Mouse (Mus musculus) CH12.LX (cell line): ENCODE measurements around the gene Lif. TPM values are rescaled to one million over a fixed set of nuclear protein-coding genes. Genes with fewer than 3 reads are reported as not detected.

Experiments used
- DNase-seq: peaks from one replicate; pipeline ENCODE4 v3.0.0-alpha.2; 2013; ENCODE audit errors: extremely low read depth
- H3K27ac ChIP-seq: 2 replicates; pipeline ENCODE4 v1.5.1; 2012; ENCODE audit warnings: low read depth, mild to moderate bottlenecking, control low read depth, moderate library complexity; ENCODE audit not compliant: insufficient read depth
- H3K27me3 ChIP-seq: replicated peaks from 2 replicates; pipeline ENCODE3; 2012; ENCODE audit warnings: inconsistent platforms
- H3K36me3 ChIP-seq, 2 experiments: replicated peaks in 1 of 2; 2 replicates each; pipeline versions ENCODE3 to v1.6.1; 2012; ENCODE audit warnings: inconsistent platforms in 1 of 2, low read length in 1 of 2, mild to moderate bottlenecking in 1 of 2, mixed read lengths in 1 of 2, moderate library complexity in 1 of 2; ENCODE audit not compliant: control insufficient read depth in 1 of 2, insufficient read depth in 1 of 2
- H3K4me1 ChIP-seq, 2 experiments: 2 replicates each; pipeline ENCODE4 v1.6.1; 2012; ENCODE audit warnings: inconsistent platforms in 1 of 2, moderate library complexity in 1 of 2; ENCODE audit not compliant: insufficient read depth in 2 of 2, control insufficient read depth in 1 of 2
- H3K4me2 ChIP-seq: 2 replicates; pipeline ENCODE4 v1.6.1; 2012; ENCODE audit warnings: low read depth, mild to moderate bottlenecking, control low read depth; ENCODE audit not compliant: poor library complexity, insufficient read depth, severe bottlenecking
- H3K4me3 ChIP-seq, 3 experiments: fragments of 150-350 bp in 1 of 3; sonication (generic) in 1 of 3; replicated peaks in 1 of 3; 2 replicates each; pipeline versions ENCODE3 to v1.5.1; 2011 to 2012; ENCODE audit warnings: low read depth in 2 of 3, low read length in 2 of 3, mild to moderate bottlenecking in 2 of 3, moderate library complexity in 2 of 3, control low read depth in 1 of 3, improper control_type of control experiment in 1 of 3, inconsistent platforms in 1 of 3, mixed read lengths in 1 of 3; ENCODE audit not compliant: poor library complexity in 1 of 3
- H3K79me2 ChIP-seq: replicated peaks from 2 replicates; pipeline ENCODE4 v1.6.1; 2012; ENCODE audit warnings: mild to moderate bottlenecking, moderate library complexity; ENCODE audit not compliant: control insufficient read depth, poor library complexity, insufficient read depth, severe bottlenecking; ENCODE audit errors: extremely low read depth
- H3K9ac ChIP-seq: 2 replicates; pipeline ENCODE4 v1.6.1; 2012; ENCODE audit warnings: low read depth, mild to moderate bottlenecking, control low read depth, moderate library complexity; ENCODE audit not compliant: insufficient read depth
- H3K9me3 ChIP-seq: replicated peaks from 2 replicates; pipeline ENCODE3; 2012; ENCODE audit warnings: low read length, inconsistent platforms, mixed read lengths
- BHLHE40 ChIP-seq: IDR thresholded peaks from 2 replicates; pipeline ENCODE4 v1.6.1; 2011; ENCODE audit warnings: mild to moderate bottlenecking, low read depth, low read length, improper control_type of control experiment
- CHD2 ChIP-seq: IDR thresholded peaks from 2 replicates; pipeline ENCODE4 v1.6.1; 2011; ENCODE audit warnings: low read length, improper control_type of control experiment
- E2F4 ChIP-seq: IDR thresholded peaks from 2 replicates; pipeline ENCODE4 v1.6.1; 2011; ENCODE audit warnings: low read depth, low read length, improper control_type of control experiment; ENCODE audit not compliant: insufficient replicate concordance
- EP300 ChIP-seq: IDR thresholded peaks from 2 replicates; pipeline ENCODE4 v1.6.1; 2011; ENCODE audit warnings: low read length, improper control_type of control experiment
- ETS1 ChIP-seq: conservative IDR thresholded peaks from 2 replicates; pipeline ENCODE4 v1.6.1; 2012; ENCODE audit warnings: low read depth, mild to moderate bottlenecking, inconsistent platforms, low read length, improper control_type of control experiment, moderate library complexity
- GABPA ChIP-seq: IDR thresholded peaks from 2 replicates; pipeline ENCODE4 v1.6.1; 2012; ENCODE audit warnings: low read depth, low read length, improper control_type of control experiment, inconsistent platforms; ENCODE audit not compliant: insufficient replicate concordance
- HCFC1 ChIP-seq: IDR thresholded peaks from 2 replicates; pipeline ENCODE4 v1.6.1; 2012; ENCODE audit warnings: low read depth, mild to moderate bottlenecking, inconsistent platforms, low read length, improper control_type of control experiment
- JUN ChIP-seq: IDR thresholded peaks from 2 replicates; pipeline ENCODE4 v1.6.1; 2011; ENCODE audit warnings: low read depth, mild to moderate bottlenecking, low read length, improper control_type of control experiment, moderate library complexity; ENCODE audit not compliant: insufficient read depth
- MAX ChIP-seq: IDR thresholded peaks from 2 replicates; pipeline ENCODE4 v1.6.1; 2011; ENCODE audit warnings: low read length, improper control_type of control experiment
- MAZ ChIP-seq: IDR thresholded peaks from 2 replicates; pipeline ENCODE4 v1.6.1; 2012; ENCODE audit warnings: low read depth, mild to moderate bottlenecking, inconsistent platforms, low read length, improper control_type of control experiment, moderate library complexity
- MEF2A ChIP-seq: IDR thresholded peaks from 2 replicates; pipeline ENCODE4 v1.6.1; 2014; ENCODE audit warnings: low read depth, mild to moderate bottlenecking, inconsistent platforms, low read length, improper control_type of control experiment, borderline replicate concordance
- PAX5 ChIP-seq: IDR thresholded peaks from 2 replicates; pipeline ENCODE4 v1.6.1; 2012; ENCODE audit warnings: low read length, inconsistent platforms, mixed read lengths
- POLR2A ChIP-seq: IDR thresholded peaks from 2 replicates; pipeline ENCODE4 v1.6.1; 2011; ENCODE audit warnings: low read depth, mild to moderate bottlenecking, improper control_type of control experiment, low read length
- POLR2AphosphoS2 ChIP-seq: IDR thresholded peaks from 2 replicates; pipeline ENCODE4 v1.6.1; 2011; ENCODE audit warnings: low read depth, low read length, improper control_type of control experiment
- RAD21 ChIP-seq: IDR thresholded peaks from 2 replicates; pipeline ENCODE4 v1.6.1; 2011; ENCODE audit warnings: low read depth, mild to moderate bottlenecking, low read length, improper control_type of control experiment, moderate library complexity
- RCOR1 ChIP-seq: conservative IDR thresholded peaks from 2 replicates; pipeline ENCODE4 v1.6.1; 2012; ENCODE audit warnings: low read depth, mild to moderate bottlenecking, inconsistent platforms, low read length, improper control_type of control experiment
- SMC3 ChIP-seq: IDR thresholded peaks from 2 replicates; pipeline ENCODE4 v1.6.1; 2011; ENCODE audit warnings: low read depth, low read length, improper control_type of control experiment
- UBTF ChIP-seq: IDR thresholded peaks from 2 replicates; pipeline ENCODE4 v1.6.1; 2012; ENCODE audit warnings: low read depth, mild to moderate bottlenecking, inconsistent platforms, low read length, improper control_type of control experiment, moderate library complexity
- USF1 ChIP-seq: IDR thresholded peaks from 2 replicates; pipeline ENCODE4 v1.6.1; 2014; ENCODE audit warnings: low read depth, mild to moderate bottlenecking, inconsistent platforms, low read length, improper control_type of control experiment
- ZC3H11A ChIP-seq: IDR thresholded peaks from 2 replicates; pipeline ENCODE4 v1.6.1; 2012; ENCODE audit warnings: low read depth, mild to moderate bottlenecking, inconsistent platforms, low read length, improper control_type of control experiment
- ZKSCAN1 ChIP-seq: IDR thresholded peaks from 2 replicates; pipeline ENCODE4 v1.6.1; 2012; ENCODE audit warnings: low read depth, inconsistent platforms, low read length, improper control_type of control experiment, borderline replicate concordance
- ZNF384 ChIP-seq: IDR thresholded peaks from 2 replicates; pipeline ENCODE4 v1.6.1; 2012; ENCODE audit warnings: low read depth, low read length, improper control_type of control experiment, inconsistent platforms
- dilution Hi-C: fragments of 300-500 bp; cut with MboI; formaldehyde crosslinking; loops from 2 replicates; pipeline ENCODE4 v1.14.3; 2020; ENCODE audit warnings: low sequenced_read_pairs; ENCODE audit not compliant: extremely low pct_unique_long_range_greater_than_20kb, extremely low pct_ligation_motif_present
- in situ Hi-C: fragments of 300-500 bp; cut with MboI; formaldehyde crosslinking; loops from 3 replicates; pipeline ENCODE4 v1.14.3; 2019; ENCODE audit warnings: low sequenced_read_pairs, low pct_ligation_motif_present, low pct_unique_long_range_greater_than_20kb, mixed read lengths
- polyA plus RNA-seq: library from polyadenylated mRNA; unstranded; fragments of >175 nt; gene quantifications from 2 replicates; pipeline ENCODE4 v1.2.1, GENCODE M21; 2012; ENCODE audit warnings: low read depth; ENCODE audit not compliant: insufficient read length
- total RNA-seq, 2 experiments: library from RNA; depleted of rRNA; stranded (reverse); fragments of 300-350 nt in 1 of 2; fragments of >200 nt in 1 of 2; gene quantifications; 2 replicates each; pipeline ENCODE4 v1.2.3; 2012 to 2014

The Lif gene
- total and polyA plus RNA-seq, 3 experiments = 0.05 to 1.8 (median 0.17) TPM

GRCm38 (mm10) chr11:4247201-4247959 lies 10.0 kb upstream of the Lif start:
- Histone ChIP-seq H3K9ac (no peak overlapping the region), H3K4me3 (no peak overlapping the region), H3K27me3 (no peaks in the 10 kb centered on the region), H3K4me1 (peaks cover 10 to 39% of the 10 kb centered on the region in 2 experiments), H3K9me3 (peaks cover 3% of the 10 kb centered on the region), H3K27ac (no peak overlapping the region), H3K79me2 (no peaks in the 10 kb centered on the region), H3K4me2 (no peak overlapping the region), H3K36me3 (no peaks in the 10 kb centered on the region)
- DNase-seq = no peak
- TF ChIP-seq BHLHE40 (no peak), JUN (no peak), SMC3 (no peak), RCOR1 (no peak)
- in situ Hi-C loops (no loop called here), dilution Hi-C loops (no loop called here)

DNA sequence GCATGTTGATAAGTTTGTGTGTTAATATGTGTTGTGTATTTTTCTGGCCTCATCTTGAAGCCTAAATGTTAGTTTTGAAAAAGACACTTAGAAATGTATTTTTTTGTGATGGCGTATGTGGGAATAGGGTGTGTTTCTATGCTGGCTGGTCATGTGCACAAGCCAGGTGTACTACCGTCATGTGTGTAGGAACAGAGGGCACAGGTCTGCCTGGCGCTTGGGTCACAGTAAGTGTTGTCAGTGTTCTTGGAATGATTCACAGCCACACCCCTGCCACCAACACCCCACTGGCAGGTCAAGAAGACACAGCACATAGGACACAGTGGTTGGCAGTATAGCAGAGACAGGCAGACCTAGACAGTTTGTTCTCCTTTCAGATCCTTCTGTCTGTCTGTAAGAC lies 8.2 kb upstream of the Lif start:
- no peaks in the 10 kb centered on the region for H3K79me2 ChIP-seq
- in situ Hi-C loops = no loop called here
- no peak overlapping the region for H3K4me2 ChIP-seq
- TF ChIP-seq BHLHE40 = peak; percentile 60
- no peak for TF ChIP-seq HCFC1
- no peak for TF ChIP-seq EP300
- TF ChIP-seq ZC3H11A = no peak
- TF ChIP-seq USF1 = no peak
- TF ChIP-seq E2F4 = no peak
- TF ChIP-seq MEF2A = no peak
- H3K36me3 ChIP-seq = no peaks in the 10 kb centered on the region
- peaks cover 10 to 39% of the 10 kb centered on the region in 2 experiments for H3K4me1 ChIP-seq
- H3K27ac ChIP-seq = no peak overlapping the region
- no peaks in the 10 kb centered on the region for H3K27me3 ChIP-seq
- no peak overlapping the region for H3K9ac ChIP-seq
- H3K4me3 ChIP-seq = no peak overlapping the region
- dilution Hi-C loops = no loop called here
- peaks cover 3% of the 10 kb centered on the region for H3K9me3 ChIP-seq
- DNase-seq = no peak

- DNase-seq = no peak
- no peak overlapping the region for H3K4me2 ChIP-seq
- H3K27me3 ChIP-seq = no peaks in the 10 kb centered on the region
- no peak overlapping the region for H3K4me3 ChIP-seq
- H3K27ac ChIP-seq = no peak overlapping the region
- in situ Hi-C loops (loop anchor here (25.0 kb wide), 1 partner anchor 587 kb away; the partner anchor contains the start of gene Nf2), dilution Hi-C loops (no loop called here)
- no peaks in the 10 kb centered on the region for H3K36me3 ChIP-seq
- H3K4me1 ChIP-seq = peaks cover 10 to 39% of the 10 kb centered on the region in 2 experiments
- peaks cover 3% of the 10 kb centered on the region for H3K9me3 ChIP-seq
- H3K79me2 ChIP-seq = no peaks in the 10 kb centered on the region
- no peak for TF ChIP-seq PAX5
- TF ChIP-seq POLR2A = no peak
- TF ChIP-seq UBTF = no peak
- TF ChIP-seq CHD2 = no peak
- TF ChIP-seq HCFC1 = no peak
- TF ChIP-seq POLR2AphosphoS2 = no peak
- no peak for TF ChIP-seq ZNF384
- TF ChIP-seq MAX = no peak
- TF ChIP-seq ETS1 = no peak
- TF ChIP-seq GABPA = no peak
- no peak for TF ChIP-seq RAD21
- TF ChIP-seq RCOR1 = no peak
- TF ChIP-seq ZKSCAN1 = no peak
- no peak for TF ChIP-seq MAZ
- no peak overlapping the region for H3K9ac ChIP-seq
Observed at GRCm38 (mm10) chr11:4250290-4250689, 7.1 kb upstream of the Lif start.
